Mouse (Mus musculus): Measurements from ENCODE around the gene Ctnna2.

The Ctnna2 gene

DNA sequence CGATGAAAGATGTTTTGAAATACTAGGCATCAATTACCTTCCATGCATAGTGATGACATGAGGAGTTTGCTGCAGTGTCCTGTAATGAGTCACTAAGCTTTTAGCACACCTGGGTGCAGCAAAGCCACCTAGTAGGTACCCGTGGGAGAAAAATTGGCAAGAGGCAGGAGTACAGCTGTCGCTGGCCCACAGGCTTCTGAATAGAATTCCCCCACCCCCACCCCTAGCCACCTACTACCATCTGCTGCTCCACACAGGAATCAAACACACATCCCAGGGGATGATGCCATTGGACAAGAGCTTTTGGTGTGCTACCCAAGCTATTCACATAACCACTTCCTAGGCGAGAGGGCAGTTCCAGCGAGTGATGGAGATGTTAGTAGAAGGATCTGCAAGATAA is 700.7 kb downstream of the Ctnna2 start:
- no peak for DNase-seq (ENCODE audit: low spot score in 2 of 2)

DNA sequence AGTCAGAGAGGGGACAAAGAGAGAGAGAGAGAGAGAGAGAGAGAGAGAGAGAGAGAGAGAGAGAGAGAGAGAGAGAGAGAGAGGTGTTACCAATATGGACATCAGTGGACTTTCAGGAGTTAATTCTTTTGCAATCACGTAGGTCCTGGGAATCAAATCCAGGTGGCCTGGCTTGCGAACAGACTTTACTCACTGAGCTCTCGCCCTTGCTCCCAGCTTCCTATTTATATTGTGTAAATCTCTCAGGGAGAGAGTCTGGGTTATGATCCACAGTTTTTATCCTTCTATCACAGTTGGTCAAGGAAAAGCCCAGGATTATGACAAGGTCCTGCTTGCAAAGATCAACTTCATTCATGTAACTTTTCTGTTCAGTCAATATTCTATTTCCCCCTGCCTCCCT is 714.3 kb downstream of the Ctnna2 start:
- no peak for DNase-seq (ENCODE audit: low spot score in 2 of 2)

DNA sequence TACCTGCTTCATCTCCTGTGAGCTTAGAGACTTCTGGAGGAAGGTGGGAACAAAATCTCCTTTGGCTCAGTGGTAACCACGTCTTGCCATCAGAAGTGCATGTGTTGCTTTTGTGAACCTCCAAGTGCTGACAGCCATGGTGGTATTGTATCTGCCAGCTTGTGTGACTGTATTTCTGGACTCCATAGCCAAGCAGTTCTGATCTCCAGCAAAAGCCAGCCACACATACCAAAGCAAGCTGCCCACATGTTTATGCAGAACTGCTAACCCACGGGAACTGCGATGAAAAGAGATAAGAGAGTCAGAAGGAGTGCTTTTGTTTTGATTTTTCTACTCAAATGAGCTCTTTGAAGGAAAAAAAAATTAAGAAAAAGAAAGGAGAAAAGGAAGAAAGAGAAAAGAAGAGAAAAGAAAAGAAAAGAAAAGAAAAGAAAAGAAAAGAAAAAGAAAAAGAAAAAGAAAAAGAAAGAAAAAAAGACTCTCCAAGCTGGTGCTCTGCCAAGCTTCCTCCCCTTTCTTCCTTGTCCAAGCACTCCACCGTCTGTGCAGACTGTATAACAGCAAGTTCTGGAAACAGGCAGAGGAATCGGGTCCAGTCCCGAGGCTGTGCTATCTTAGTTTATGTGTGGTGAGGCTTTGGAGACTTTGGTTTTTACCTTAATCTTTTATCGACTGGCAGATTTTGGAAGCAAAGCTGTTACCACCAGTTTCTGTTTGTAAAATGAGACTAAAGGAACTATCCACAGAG is 722.0 kb downstream of the Ctnna2 start:
- DNase-seq (ENCODE audit: low spot score in 2 of 2) = no peak

- no peak for DNase-seq (ENCODE audit: low spot score in 2 of 2)
Measured at GRCm38 (mm10) chr6:77256348-77256747, 723.2 kb downstream of the Ctnna2 start.

DNA sequence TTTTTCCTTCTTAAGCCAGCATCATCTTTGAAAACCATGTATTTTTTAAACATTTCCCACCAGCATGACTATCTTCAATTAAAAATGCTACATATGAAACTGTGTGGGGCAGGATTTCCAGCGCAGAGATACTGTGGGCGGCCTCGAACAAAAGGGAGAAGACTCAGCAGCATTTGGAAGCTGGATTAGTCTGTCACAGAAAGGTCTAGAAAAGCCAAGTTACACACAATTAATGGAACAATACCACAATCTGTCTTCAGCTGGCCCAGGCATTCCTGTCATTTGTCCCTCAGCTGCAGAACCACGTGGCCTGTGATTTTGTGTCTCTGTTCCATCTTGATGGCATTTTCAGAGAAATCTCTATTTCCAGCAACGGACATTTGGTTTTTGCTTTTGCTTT is 726.0 kb downstream of the Ctnna2 start:
- no peak for DNase-seq (ENCODE audit: low spot score in 2 of 2)

GRCm38 (mm10) chr6:77243541-77244231 is 735.8 kb downstream of the Ctnna2 start:
- DNase-seq (ENCODE audit: low spot score in 2 of 2) = no peak

- DNase-seq (ENCODE audit: low spot score in 2 of 2) = no peak
Measured at GRCm38 (mm10) chr6:77242601-77243406, 736.7 kb downstream of the Ctnna2 start, which contains the start of gene Lrrtm1. Lrrtm1 (plus strand) TSS chr6:77242689.

DNA sequence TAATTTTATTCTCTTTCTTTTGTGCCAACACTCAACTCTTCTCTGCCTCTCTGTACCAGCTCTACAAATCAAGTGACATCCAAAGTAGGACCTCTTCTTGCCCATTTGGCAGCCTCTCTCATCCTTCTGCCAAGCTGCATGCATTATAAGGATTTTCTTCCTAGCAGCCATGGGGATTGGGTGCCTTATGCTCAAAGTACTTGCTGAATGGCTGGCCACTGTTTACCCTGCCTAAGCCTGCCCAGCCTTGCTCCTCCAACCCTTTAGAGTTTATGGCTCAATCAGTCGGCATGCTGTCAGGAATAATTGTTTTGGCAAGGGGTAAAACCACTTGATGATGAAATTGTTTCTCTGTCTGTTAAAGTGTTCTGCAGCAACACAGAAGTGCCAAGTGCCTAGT is 739.1 kb downstream of the Ctnna2 start:
- DNase-seq (ENCODE audit: low spot score in 2 of 2) = no peak

DNA sequence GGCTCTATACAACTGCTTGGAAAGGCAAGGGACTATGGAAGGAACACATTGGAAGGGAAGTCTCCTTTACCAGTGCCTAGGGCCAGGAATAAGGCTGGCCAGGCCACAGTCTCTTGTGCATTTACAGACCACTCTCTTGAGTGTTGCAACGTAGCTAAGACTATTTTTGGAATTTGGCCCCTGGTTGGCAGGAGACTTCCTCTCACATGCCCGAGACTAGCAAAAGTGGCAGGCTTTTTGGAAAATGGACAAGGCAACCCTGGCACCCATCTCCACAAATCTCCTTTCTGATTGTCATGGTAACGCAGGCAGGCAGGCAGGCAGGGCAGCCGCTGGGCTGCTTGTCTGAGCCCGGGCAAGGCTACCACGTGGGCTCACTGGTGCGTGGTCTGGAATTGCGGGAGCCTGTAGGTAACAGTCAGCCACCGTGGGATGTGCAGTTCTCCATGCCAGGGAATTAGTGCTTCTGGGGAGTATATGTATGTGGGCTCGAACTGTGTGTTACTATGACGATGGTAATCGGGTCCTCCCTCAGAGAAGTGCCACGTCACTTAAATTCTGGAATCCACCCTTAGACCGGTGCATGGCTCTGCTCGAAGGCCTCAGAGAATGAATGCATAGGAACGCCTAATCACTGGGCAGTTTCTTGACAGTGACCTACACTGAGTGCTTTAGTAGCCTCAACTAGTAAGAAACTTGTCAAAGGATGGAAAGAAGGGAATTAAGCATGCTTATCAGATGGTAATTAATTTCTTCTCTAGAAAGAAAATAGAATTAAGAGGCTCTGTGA is 756.5 kb downstream of the Ctnna2 start:
- DNase-seq (ENCODE audit: low spot score in 2 of 2) = no peak

DNA sequence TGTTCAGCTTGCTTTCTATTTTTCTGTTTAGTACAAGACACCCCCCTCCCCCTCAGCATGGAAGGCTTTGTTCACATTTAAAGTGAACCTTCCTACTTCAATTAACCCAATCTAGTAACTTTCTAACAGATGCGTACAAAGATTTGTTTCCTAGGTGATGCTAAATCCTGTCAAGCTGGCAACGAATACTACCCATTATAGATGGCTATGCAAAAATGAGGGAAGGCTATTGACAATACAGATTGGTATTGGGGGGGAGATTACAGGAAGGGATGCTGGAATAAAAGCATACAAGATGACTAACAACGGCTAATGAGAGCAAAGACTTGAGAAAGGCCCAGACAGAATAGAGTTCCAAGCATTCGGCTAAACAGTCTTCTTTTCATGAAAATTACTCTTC is 758.7 kb downstream of the Ctnna2 start:
- no peak for DNase-seq (ENCODE audit: low spot score in 2 of 2)

- DNase-seq (ENCODE audit: low spot score in 2 of 2) = no peak
Measured at GRCm38 (mm10) chr6:77218875-77219274, 760.6 kb downstream of the Ctnna2 start.

- DNase-seq (ENCODE audit: low spot score in 2 of 2) = no peak
Measured at GRCm38 (mm10) chr6:77215322-77215721, 764.2 kb downstream of the Ctnna2 start.

DNA sequence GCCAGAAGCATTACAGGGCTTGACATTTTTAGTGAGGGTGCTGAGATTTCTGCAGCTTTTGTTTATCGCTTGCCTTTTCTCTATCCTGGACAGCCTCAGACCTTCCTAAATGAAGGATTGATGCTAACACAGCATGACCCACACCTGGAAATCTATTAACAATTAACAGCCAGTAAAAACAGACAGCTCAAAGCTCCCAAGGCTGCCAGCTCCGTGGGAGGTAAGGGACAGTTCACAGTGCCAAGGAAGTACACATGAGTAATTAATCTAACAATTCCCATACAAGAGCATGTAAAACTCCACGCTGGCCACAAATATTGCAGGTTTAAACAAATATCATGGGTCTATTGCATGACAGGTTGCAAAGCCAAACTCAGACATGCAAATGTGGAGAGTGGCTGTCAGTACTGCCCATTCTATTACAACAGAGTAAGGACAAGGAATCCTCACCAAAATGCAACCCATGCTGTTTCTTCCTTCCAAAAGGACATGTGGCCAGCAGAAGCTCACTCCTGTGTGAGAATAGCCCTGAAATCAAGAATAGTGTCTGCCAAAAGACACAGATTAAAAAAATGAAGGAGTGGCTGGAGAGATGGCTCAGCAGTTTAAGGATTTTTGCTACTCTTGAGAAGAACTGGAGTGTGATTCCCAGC is 765.6 kb downstream of the Ctnna2 start:
- no peak for DNase-seq (ENCODE audit: low spot score in 2 of 2)

GRCm38 (mm10) chr6:77209929-77210328 is 769.6 kb downstream of the Ctnna2 start:
- no peak for DNase-seq (ENCODE audit: low spot score in 2 of 2)

GRCm38 (mm10) chr6:77209183-77209582 is 770.3 kb downstream of the Ctnna2 start:
- DNase-seq (ENCODE audit: low spot score in 2 of 2) = no peak

GRCm38 (mm10) chr6:77199375-77199774 is 780.1 kb downstream of the Ctnna2 start:
- no peak for DNase-seq (ENCODE audit: low spot score in 2 of 2)

DNA sequence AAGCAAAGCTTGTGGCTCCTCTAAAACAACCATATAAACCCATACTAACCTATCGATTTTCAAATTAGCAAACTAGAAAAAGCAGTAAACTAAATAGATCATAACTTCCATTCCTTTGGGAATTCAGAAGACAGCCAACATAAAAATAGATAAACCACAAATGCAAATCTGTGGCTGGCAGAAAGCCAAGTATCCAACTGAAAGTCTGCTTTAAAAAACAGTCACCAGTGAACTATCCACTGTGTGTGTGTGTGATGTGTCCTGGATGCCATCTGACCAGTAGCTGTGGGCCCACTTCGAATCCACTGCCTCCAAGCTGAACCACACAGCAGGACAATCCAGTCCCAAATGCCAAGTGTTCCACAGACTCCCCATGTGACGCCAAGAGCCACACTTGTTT is 782.8 kb downstream of the Ctnna2 start:
- DNase-seq (ENCODE audit: low spot score in 2 of 2) = no peak

- DNase-seq (ENCODE audit: low spot score in 2 of 2) = no peak
Measured at GRCm38 (mm10) chr6:77191635-77192034, 787.9 kb downstream of the Ctnna2 start.

- DNase-seq (ENCODE audit: low spot score in 2 of 2) = no peak
Measured at GRCm38 (mm10) chr6:77188628-77189027, 790.9 kb downstream of the Ctnna2 start.

DNA sequence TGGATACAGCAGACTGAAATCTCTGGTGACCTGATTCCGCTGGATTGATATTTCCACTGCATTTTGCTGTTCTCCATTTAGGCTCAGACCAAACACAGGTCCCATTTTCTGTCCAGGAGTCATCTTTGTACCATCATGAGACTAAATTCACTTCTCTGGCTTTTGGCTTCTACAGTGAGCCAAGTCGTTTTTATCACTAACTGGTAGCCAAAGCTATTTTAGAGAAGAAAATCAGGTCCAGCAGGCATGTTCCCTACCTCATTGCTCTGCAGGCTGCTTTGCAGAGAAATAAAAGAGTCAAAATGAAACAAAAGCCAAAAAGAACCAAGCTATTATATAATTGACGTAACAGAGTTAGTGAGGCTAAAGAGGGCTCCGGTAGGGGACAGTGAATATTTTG is 793.7 kb downstream of the Ctnna2 start:
- DNase-seq (ENCODE audit: low spot score in 2 of 2) = no peak

GRCm38 (mm10) chr6:77184896-77185295 is 794.6 kb downstream of the Ctnna2 start:
- DNase-seq (ENCODE audit: low spot score in 2 of 2) = no peak
